Mouse (Mus musculus) MEL (cell line): ENCODE data around the gene Dusp8. TPM values are rescaled to one million over a fixed set of nuclear protein-coding genes. Genes with fewer than 3 reads are reported as not detected.

Experiments used
- DNase-seq: peaks from one replicate; pipeline ENCODE4 v3.0.0; 2011; ENCODE audit warnings: low read depth, low spot score
- H3K27ac ChIP-seq: 2 replicates; pipeline ENCODE4 v1.5.1; 2012; ENCODE audit warnings: low read depth, mild to moderate bottlenecking, control low read depth, low read length, moderate library complexity; ENCODE audit not compliant: control insufficient read depth
- H3K27me3 ChIP-seq, 2 experiments: fragments of 150-350 bp in 1 of 2; sonication (generic) in 1 of 2; 2 replicates each; pipeline ENCODE4 v1.6.1; 2012; ENCODE audit warnings: low read length in 2 of 2, mild to moderate bottlenecking in 2 of 2, improper control_type of control experiment in 1 of 2, moderate library complexity in 1 of 2; ENCODE audit not compliant: insufficient read depth in 2 of 2, control insufficient read depth in 1 of 2
- H3K36me3 ChIP-seq, 2 experiments: 2 replicates each; pipeline ENCODE4 v1.6.1; 2012 to 2014; ENCODE audit warnings: low read length in 2 of 2, improper control_type of control experiment in 1 of 2, inconsistent platforms in 1 of 2, mild to moderate bottlenecking in 1 of 2; ENCODE audit not compliant: insufficient read depth in 2 of 2, control insufficient read depth in 1 of 2
- H3K4me1 ChIP-seq, 2 experiments: fragments of 150-350 bp in 1 of 2; sonication (generic) in 1 of 2; 2 replicates each; pipeline ENCODE4 v1.6.1; 2012; ENCODE audit warnings: low read length in 2 of 2, improper control_type of control experiment in 1 of 2, mild to moderate bottlenecking in 1 of 2; ENCODE audit not compliant: insufficient read depth in 2 of 2, control insufficient read depth in 1 of 2
- H3K4me3 ChIP-seq, 2 experiments: fragments of 150-350 bp in 1 of 2; sonication (generic) in 1 of 2; 2 replicates each; pipeline ENCODE4 v1.5.1; 2012; ENCODE audit warnings: low read depth in 2 of 2, low read length in 2 of 2, mild to moderate bottlenecking in 2 of 2, moderate library complexity in 2 of 2, control low read depth in 1 of 2, improper control_type of control experiment in 1 of 2; ENCODE audit not compliant: control insufficient read depth in 1 of 2, insufficient read depth in 1 of 2
- H3K79me2 ChIP-seq: 2 replicates; pipeline ENCODE4 v1.6.1; 2012; ENCODE audit warnings: mild to moderate bottlenecking, low read length, moderate library complexity; ENCODE audit not compliant: control insufficient read depth, poor library complexity, insufficient read depth
- H3K9ac ChIP-seq: 2 replicates; pipeline ENCODE4 v1.6.1; 2012; ENCODE audit warnings: low read depth, mild to moderate bottlenecking, control low read depth, low read length, moderate library complexity; ENCODE audit not compliant: control insufficient read depth, poor library complexity, severe bottlenecking
- H3K9me3 ChIP-seq: fragments of 150-350 bp; sonication (generic); replicated peaks from 2 replicates; pipeline ENCODE4 v1.6.1; 2012; ENCODE audit warnings: mild to moderate bottlenecking, low read length, improper control_type of control experiment, moderate library complexity; ENCODE audit not compliant: insufficient read depth
- BHLHE40 ChIP-seq: IDR thresholded peaks from 2 replicates; pipeline ENCODE4 v1.6.1; 2012; ENCODE audit warnings: low read depth, mild to moderate bottlenecking, inconsistent platforms, low read length, improper control_type of control experiment, borderline replicate concordance
- CTCF ChIP-seq, 3 experiments: IDR thresholded peaks in 2 of 3; conservative IDR thresholded peaks in 1 of 3; 2 replicates each; pipeline ENCODE4 v1.5.1; 2011 to 2012; ENCODE audit warnings: low read length in 3 of 3, low read depth in 2 of 3, mild to moderate bottlenecking in 2 of 3, improper control_type of control experiment in 1 of 3, inconsistent platforms in 1 of 3, mixed read lengths in 1 of 3, moderate library complexity in 1 of 3; ENCODE audit not compliant: control insufficient read depth in 1 of 3, insufficient read depth in 1 of 3, poor library complexity in 1 of 3, severe bottlenecking in 1 of 3
- E2F4 ChIP-seq: IDR thresholded peaks from 2 replicates; pipeline ENCODE4 v1.6.1; 2011; ENCODE audit warnings: low read depth, low read length, improper control_type of control experiment, borderline replicate concordance
- GATA1 ChIP-seq: IDR thresholded peaks from 2 replicates; pipeline ENCODE4 v1.6.1; 2011; ENCODE audit warnings: low read depth, low read length, improper control_type of control experiment
- JUND ChIP-seq: IDR thresholded peaks from 2 replicates; pipeline ENCODE4 v1.6.1; 2011; ENCODE audit warnings: low read depth, mild to moderate bottlenecking, improper control_type of control experiment, low read length
- KAT2A ChIP-seq: conservative IDR thresholded peaks from 2 replicates; pipeline ENCODE4 v1.6.1; 2012; ENCODE audit warnings: low read depth, low read length, improper control_type of control experiment, inconsistent platforms
- MAX ChIP-seq: IDR thresholded peaks from 2 replicates; pipeline ENCODE4 v1.6.1; 2011; ENCODE audit warnings: low read length, improper control_type of control experiment
- MAZ ChIP-seq: IDR thresholded peaks from 2 replicates; pipeline ENCODE4 v1.6.1; 2012; ENCODE audit warnings: low read depth, mild to moderate bottlenecking, inconsistent platforms, low read length, improper control_type of control experiment
- MEF2A ChIP-seq: IDR thresholded peaks from 2 replicates; pipeline ENCODE4 v1.6.1; 2014; ENCODE audit warnings: low read depth, mild to moderate bottlenecking, inconsistent platforms, low read length, improper control_type of control experiment; ENCODE audit not compliant: poor library complexity, insufficient replicate concordance, severe bottlenecking; ENCODE audit errors: extremely low read depth
- MXI1 ChIP-seq: IDR thresholded peaks from 2 replicates; pipeline ENCODE4 v1.6.1; 2011; ENCODE audit warnings: mild to moderate bottlenecking, low read depth, low read length, improper control_type of control experiment
- MYB ChIP-seq: IDR thresholded peaks from 2 replicates; pipeline ENCODE4 v1.6.1; 2011; ENCODE audit warnings: mild to moderate bottlenecking, low read depth, low read length, improper control_type of control experiment
- MYC ChIP-seq: IDR thresholded peaks from 2 replicates; pipeline ENCODE4 v1.6.1; 2011; ENCODE audit warnings: low read depth, mild to moderate bottlenecking, low read length, improper control_type of control experiment, moderate library complexity
- NELFE ChIP-seq: IDR thresholded peaks from 2 replicates; pipeline ENCODE4 v1.6.1; 2011; ENCODE audit warnings: low read depth, low read length, improper control_type of control experiment
- NRF1 ChIP-seq: IDR thresholded peaks from 2 replicates; pipeline ENCODE4 v1.6.1; 2014; ENCODE audit warnings: low read depth, mild to moderate bottlenecking, inconsistent platforms, low read length, improper control_type of control experiment, moderate library complexity; ENCODE audit not compliant: poor library complexity, insufficient read depth, severe bottlenecking
- POLR2A ChIP-seq, 2 experiments: IDR thresholded peaks; 2 replicates each; pipeline ENCODE4 v1.6.1; 2011 to 2012; ENCODE audit warnings: low read length in 2 of 2, mild to moderate bottlenecking in 2 of 2, control low read depth in 1 of 2, improper control_type of control experiment in 1 of 2, low read depth in 1 of 2, moderate library complexity in 1 of 2; ENCODE audit not compliant: control insufficient read depth in 1 of 2, insufficient read depth in 1 of 2, poor library complexity in 1 of 2
- RAD21 ChIP-seq: IDR thresholded peaks from 2 replicates; pipeline ENCODE4 v1.6.1; 2011; ENCODE audit warnings: mild to moderate bottlenecking, low read depth, low read length, improper control_type of control experiment
- SIN3A ChIP-seq: IDR thresholded peaks from 2 replicates; pipeline ENCODE4 v1.6.1; 2012; ENCODE audit warnings: low read length, improper control_type of control experiment, inconsistent platforms
- SMC3 ChIP-seq: IDR thresholded peaks from 2 replicates; pipeline ENCODE4 v1.6.1; 2011; ENCODE audit warnings: low read depth, low read length, improper control_type of control experiment
- TAL1 ChIP-seq: IDR thresholded peaks from 2 replicates; pipeline ENCODE4 v1.6.1; 2012; ENCODE audit warnings: mild to moderate bottlenecking, inconsistent platforms, low read length, moderate library complexity, mixed read lengths
- USF1 ChIP-seq: IDR thresholded peaks from 2 replicates; pipeline ENCODE4 v1.6.1; 2014; ENCODE audit warnings: low read depth, mild to moderate bottlenecking, inconsistent platforms, low read length, improper control_type of control experiment, moderate library complexity
- ZC3H11A ChIP-seq: IDR thresholded peaks from 2 replicates; pipeline ENCODE4 v1.6.1; 2012; ENCODE audit warnings: low read depth, mild to moderate bottlenecking, inconsistent platforms, low read length, improper control_type of control experiment
- polyA plus RNA-seq, 2 experiments: library from polyadenylated mRNA; stranded (reverse) in 1 of 2; unstranded in 1 of 2; fragments of >175 nt in 1 of 2; fragments of >200 nt in 1 of 2; gene quantifications; 2 replicates each; pipeline versions ENCODE4 v1.2.1 to v1.2.4; 2012; ENCODE audit warnings: low replicate concordance in 2 of 2, low read depth in 1 of 2; ENCODE audit not compliant: insufficient read length in 2 of 2, insufficient read depth in 1 of 2, missing spikeins in 1 of 2
- total RNA-seq: library from RNA; depleted of rRNA; stranded (reverse); fragments of 300-350 nt; gene quantifications from 2 replicates; pipeline ENCODE4 v1.2.3, GENCODE M21; 2012

Gene Dusp8
- total and polyA plus RNA-seq, 3 experiments: 0.23 to 0.31 TPM; not detected in 1

- H3K36me3 ChIP-seq: no peaks in the 10 kb centered on the region; a peak in 2 of 4 replicates
- TF ChIP-seq MXI1 (no peak), RAD21 (peak; percentile 45), MAX (no peak), MAZ (0 out of 2 replicates have a peak, but pooled peaks have one; percentile 25), MYB (no peak), SMC3 (peak; percentile 51), JUND (no peak), BHLHE40 (no peak), SIN3A (no peak), GATA1 (no peak), MYC (no peak), NRF1 (no peak), KAT2A (no peak), POLR2A (IDR thresholded peaks at IDR 0.05; ENCODE audit: control insufficient read depth in 1 of 2, insufficient read depth in 1 of 2, low read depth in 1 of 2, low read length in 2 of 2, poor library complexity in 1 of 2) (no peak), MEF2A (no peak), E2F4 (no peak), ZC3H11A (peak; percentile 19; the same call in 1 of the 2 replicates), TAL1 (no peak), NELFE (no peak), CTCF (IDR thresholded peaks at IDR 0.05 in 2 of 3, conservative IDR thresholded peaks at IDR 0.05 in 1 of 3; ENCODE audit: control insufficient read depth in 1 of 3, insufficient read depth in 1 of 3, low read depth in 2 of 3, low read length in 3 of 3, poor library complexity in 1 of 3, severe bottlenecking in 1 of 3) (peak; percentile 76 to 82 (median 77))
- H3K4me3 ChIP-seq: no peak overlapping the region
- H3K79me2 ChIP-seq: peaks cover 14% of the 10 kb centered on the region; the same call in 1 of the 2 replicates
- H3K27me3 ChIP-seq: no peaks in the 10 kb centered on the region
- no peaks in the 10 kb centered on the region for H3K9me3 ChIP-seq
- H3K9ac ChIP-seq: no peak overlapping the region
- H3K27ac ChIP-seq: no peak overlapping the region
- no peaks in the 10 kb centered on the region for H3K4me1 ChIP-seq
- peak; percentile 65 for DNase-seq
These were observed 58.0 kb downstream of the Dusp8 start for GRCm38 (mm10) chr7:142037553-142038170.

GRCm38 (mm10) chr7:142035048-142035811 is 60.4 kb downstream of the Dusp8 start:
- TF ChIP-seq MXI1 (no peak), USF1 (no peak), TAL1 (no peak)
- H3K27ac ChIP-seq: no peak overlapping the region
- H3K36me3 ChIP-seq: no peaks in the 10 kb centered on the region; a peak in 3 of 4 replicates
- DNase-seq: no peak
- peaks cover 14% of the 10 kb centered on the region; the same call in 1 of the 2 replicates for H3K79me2 ChIP-seq
- no peaks in the 10 kb centered on the region for H3K9me3 ChIP-seq
- no peak overlapping the region for H3K9ac ChIP-seq
- H3K27me3 ChIP-seq: no peaks in the 10 kb centered on the region
- H3K4me1 ChIP-seq: no peaks in the 10 kb centered on the region
- no peak overlapping the region for H3K4me3 ChIP-seq
